Mouse (Mus musculus) neural tube, embryonic 12.5 days (tissue): ENCODE measurements at regions not wholly inside any gene's neighbourhood (a gene's known extent, or its start where the extent isn't known, plus 50 kb on each side); places are given as distances from the start of the nearest gene placed in this dataset.
"Not testable (repeated sequence)": the region's sequence is repeated elsewhere in the genome, so short reads cannot be mapped to it uniquely, and the experiment has no call there.

Source experiments
- ATAC-seq: fragments of 200-750 bp; cut with Nextera tagmentation; 2 replicates; pipeline ENCODE4 v1.8.0; 2017; ENCODE audit warnings: low read depth, mild to moderate bottlenecking, moderate TSS enrichment, moderate library complexity; ENCODE audit not compliant: low FRiP score
- H3K27ac ChIP-seq: fragments of 300-500 bp; sonication (generic); 2 replicates; pipeline ENCODE4 v1.5.1; 2016
- H3K27me3 ChIP-seq: fragments of 300-500 bp; sonication (generic); replicated peaks from 2 replicates; pipeline ENCODE4 v1.6.1; 2016; ENCODE audit warnings: mild to moderate bottlenecking
- H3K36me3 ChIP-seq: fragments of 300-500 bp; sonication (generic); 2 replicates; pipeline ENCODE4 v1.6.1; 2016; ENCODE audit warnings: mild to moderate bottlenecking
- H3K4me1 ChIP-seq: fragments of 300-500 bp; sonication (generic); 2 replicates; pipeline ENCODE4 v1.6.1; 2016
- H3K4me2 ChIP-seq: fragments of 300-500 bp; sonication (generic); replicated peaks from 2 replicates; pipeline ENCODE4 v1.6.1; 2016; ENCODE audit warnings: mild to moderate bottlenecking
- H3K4me3 ChIP-seq: fragments of 300-500 bp; sonication (generic); 2 replicates; pipeline ENCODE4 v1.5.1; 2016
- H3K9ac ChIP-seq: fragments of 300-500 bp; sonication (generic); 2 replicates; pipeline ENCODE4 v1.6.1; 2016; ENCODE audit warnings: mild to moderate bottlenecking
- H3K9me3 ChIP-seq: fragments of 300-500 bp; sonication (generic); 2 replicates; pipeline ENCODE4 v1.6.1; 2016; ENCODE audit warnings: mild to moderate bottlenecking
- WGBS: fragments of 180-500 bp; shearing (Covaris S2); methylation state at CpG from one replicate; pipeline ENCODE4 v1.1.7; 2016; 5-methylcytosine and 5-hydroxymethylcytosine counted together

- H3K36me3 ChIP-seq, ATAC-seq: not testable (repeated sequence)
- WGBS = 55% methylated on average over 5 of the region's 5 CpGs
These were observed 207.8 kb downstream of the Rab10 start for GRCm38 (mm10) chr12:3101963-3102362.

GRCm38 (mm10) chr12:3098175-3098574 lies 211.6 kb downstream of the Rab10 start:
- H3K9me3 ChIP-seq, H3K4me1 ChIP-seq, H3K27me3 ChIP-seq, H3K4me2 ChIP-seq, H3K27ac ChIP-seq, H3K9ac ChIP-seq, H3K36me3 ChIP-seq, ATAC-seq, H3K4me3 ChIP-seq: not testable (repeated sequence)
- 28% methylated on average over 2 of the region's 2 CpGs for WGBS

More at GRCm38 (mm10) chr12:3101963-3102362, 207.8 kb downstream of the Rab10 start:
- not testable (repeated sequence) for H3K9me3 ChIP-seq, H3K27me3 ChIP-seq, H3K4me3 ChIP-seq, H3K27ac ChIP-seq, H3K4me2 ChIP-seq, H3K9ac ChIP-seq, H3K4me1 ChIP-seq

GRCm38 (mm10) chr12:3094509-3094908 lies 215.3 kb downstream of the Rab10 start:
- Histone ChIP-seq H3K4me1 (no peaks in the 10 kb centered on the region), H3K36me3 (no peaks in the 10 kb centered on the region), H3K27me3 (no peaks in the 10 kb centered on the region), H3K27ac (no peak overlapping the region), H3K9me3 (0 out of 2 replicates have a peak, but pooled peaks cover under 1% of the 10 kb centered on the region), H3K9ac (no peak overlapping the region), H3K4me3 (no peak overlapping the region), H3K4me2 (no peak overlapping the region)
- WGBS = 95% methylated on average over 5 of the region's 5 CpGs
- no peak for ATAC-seq

- not testable (repeated sequence) for H3K4me2 ChIP-seq, H3K4me1 ChIP-seq, H3K27ac ChIP-seq, H3K9me3 ChIP-seq, H3K36me3 ChIP-seq, H3K9ac ChIP-seq, ATAC-seq, H3K27me3 ChIP-seq, H3K4me3 ChIP-seq
- WGBS = 44% methylated on average over 2 of the region's 3 CpGs
These were observed 216.8 kb downstream of the Rab10 start for GRCm38 (mm10) chr12:3092974-3093373.

GRCm38 (mm10) chr12:3049546-3049945 lies 260.2 kb downstream of the Rab10 start:
- H3K9ac ChIP-seq, H3K4me2 ChIP-seq, H3K4me3 ChIP-seq, H3K36me3 ChIP-seq, ATAC-seq, H3K4me1 ChIP-seq, H3K9me3 ChIP-seq, H3K27ac ChIP-seq, H3K27me3 ChIP-seq: not testable (repeated sequence)
- 84% methylated on average over 5 of the region's 5 CpGs for WGBS

GRCm38 (mm10) chr12:3018446-3018845 lies 291.3 kb downstream of the Rab10 start:
- not testable (repeated sequence) for ATAC-seq, H3K4me1 ChIP-seq, H3K9ac ChIP-seq, H3K27me3 ChIP-seq, H3K27ac ChIP-seq, H3K36me3 ChIP-seq, H3K4me3 ChIP-seq, H3K4me2 ChIP-seq
- 91% methylated on average over 16 of the region's 16 CpGs for WGBS
- peaks cover 47% of the 10 kb centered on the region for H3K9me3 ChIP-seq

- H3K27ac ChIP-seq, H3K4me2 ChIP-seq, ATAC-seq, H3K4me1 ChIP-seq, H3K36me3 ChIP-seq, H3K4me3 ChIP-seq, H3K27me3 ChIP-seq, H3K9ac ChIP-seq: not testable (repeated sequence)
- H3K9me3 ChIP-seq = peaks cover 56% of the 10 kb centered on the region
- WGBS = 90% methylated on average over 8 of the region's 8 CpGs
These were observed 293.0 kb downstream of the Rab10 start for GRCm38 (mm10) chr12:3016777-3017176.
